Mouse (Mus musculus): ENCODE measurements around the gene Itpr3. TPM values are rescaled to one million over a fixed set of nuclear protein-coding genes. Genes with fewer than 3 reads are reported as not detected.

The Itpr3 gene
- total and polyA plus RNA-seq, 3 experiments = 4.6 to 6.7 (median 6.2) TPM

DNA sequence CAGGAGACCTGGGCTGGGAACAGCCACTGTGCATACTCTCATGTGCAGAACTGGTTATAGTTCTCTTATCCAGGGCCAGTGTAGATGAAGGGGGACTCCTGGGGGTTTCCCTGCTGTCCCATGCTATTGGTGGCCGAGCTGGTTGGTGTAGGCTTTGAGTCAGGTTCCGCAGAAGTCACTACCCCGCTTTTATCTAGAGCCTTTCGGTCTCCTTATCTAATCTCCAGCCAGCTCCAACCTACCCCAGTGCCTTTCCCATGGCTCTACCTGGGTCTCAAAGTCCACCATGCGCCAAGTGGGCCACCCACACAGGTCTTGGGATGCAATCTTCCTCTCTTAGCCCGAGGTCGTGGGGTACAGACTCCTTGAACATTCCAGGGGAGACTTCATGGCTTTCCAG lies 9.0 kb downstream of the Itpr3 start:
- intact Hi-C loops (cut with DNase I) = no loop called here
- Histone ChIP-seq H3K36me3 (ENCODE audit: control insufficient read depth, insufficient read depth, low read length) (no peaks in the 10 kb centered on the region), H3K79me2 (replicated peaks; ENCODE audit: control insufficient read depth, insufficient read depth, low read length) (no peaks in the 10 kb centered on the region), H3K27me3 (ENCODE audit: control insufficient read depth, insufficient read depth, low read length) (no peaks in the 10 kb centered on the region), H3K9ac (ENCODE audit: low read depth, low read length) (no peak overlapping the region), H3K4me3 (no peak overlapping the region), H3K4me1 (ENCODE audit: control insufficient read depth, insufficient read depth, low read length) (no peaks in the 10 kb centered on the region; the same call in 1 of the 2 replicates), H3K27ac (no peak overlapping the region)
- 67% methylated on average over 7 of the region's 7 CpGs for WGBS
- no peak for DNase-seq
- TF ChIP-seq POLR2A (IDR thresholded peaks at IDR 0.05; ENCODE audit: insufficient read depth, low read depth, low read length) (no peak), CTCF (IDR thresholded peaks at IDR 0.05) (no peak), EP300 (IDR thresholded peaks at IDR 0.05; ENCODE audit: insufficient read depth, low read depth, low read length) (no peak)

- H3K9ac ChIP-seq (ENCODE audit: low read depth, low read length) = no peak overlapping the region
- WGBS = 79% methylated on average over 5 of the region's 5 CpGs
- H3K27me3 ChIP-seq (ENCODE audit: control insufficient read depth, insufficient read depth, low read length) = no peaks in the 10 kb centered on the region
- no peak for DNase-seq
- intact Hi-C loops (cut with DNase I) = no loop called here
- H3K4me1 ChIP-seq (ENCODE audit: control insufficient read depth, insufficient read depth, low read length) = no peaks in the 10 kb centered on the region
- H3K79me2 ChIP-seq (replicated peaks; ENCODE audit: control insufficient read depth, insufficient read depth, low read length) = no peaks in the 10 kb centered on the region
- H3K27ac ChIP-seq = no peak overlapping the region
- no peak overlapping the region for H3K4me3 ChIP-seq
- no peak for TF ChIP-seq POLR2A (IDR thresholded peaks at IDR 0.05; ENCODE audit: insufficient read depth, low read depth, low read length)
- TF ChIP-seq EP300 (IDR thresholded peaks at IDR 0.05; ENCODE audit: insufficient read depth, low read depth, low read length) = no peak
- no peak for TF ChIP-seq CTCF (IDR thresholded peaks at IDR 0.05)
- H3K36me3 ChIP-seq (ENCODE audit: control insufficient read depth, insufficient read depth, low read length) = no peaks in the 10 kb centered on the region
These were observed 12.0 kb downstream of the Itpr3 start for GRCm38 (mm10) chr17:27069071-27069470.

DNA sequence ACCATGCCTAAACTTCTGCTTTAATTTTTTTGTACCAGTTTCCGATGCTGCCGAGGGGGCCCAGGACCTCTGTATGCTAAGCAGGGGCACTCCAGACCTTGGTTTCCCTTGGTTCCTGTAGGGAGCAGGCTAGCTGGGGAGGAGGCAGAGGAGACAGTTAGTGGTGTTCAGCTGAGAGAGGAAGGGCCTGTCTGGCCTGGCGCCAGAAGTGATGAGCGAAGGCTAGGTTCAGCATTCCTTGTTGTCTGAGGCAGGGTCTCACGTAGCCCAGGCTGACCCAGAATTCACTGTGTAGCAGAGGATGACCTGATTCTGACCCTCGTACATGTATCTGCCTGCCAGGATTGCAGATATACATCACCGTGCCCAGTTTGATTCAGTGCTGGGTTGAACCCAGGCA lies 13.8 kb downstream of the Itpr3 start:
- H3K36me3 ChIP-seq (ENCODE audit: control insufficient read depth, insufficient read depth, low read length) = no peaks in the 10 kb centered on the region
- no peaks in the 10 kb centered on the region for H3K27me3 ChIP-seq (ENCODE audit: control insufficient read depth, insufficient read depth, low read length)
- no peaks in the 10 kb centered on the region for H3K79me2 ChIP-seq (replicated peaks; ENCODE audit: control insufficient read depth, insufficient read depth, low read length)
- no peak overlapping the region for H3K9ac ChIP-seq (ENCODE audit: low read depth, low read length)
- 83% methylated on average over 7 of the region's 7 CpGs for WGBS
- H3K4me3 ChIP-seq = no peak overlapping the region
- no peak for TF ChIP-seq EP300 (IDR thresholded peaks at IDR 0.05; ENCODE audit: insufficient read depth, low read depth, low read length)
- no peak for TF ChIP-seq CTCF (IDR thresholded peaks at IDR 0.05)
- no peak for TF ChIP-seq POLR2A (IDR thresholded peaks at IDR 0.05; ENCODE audit: insufficient read depth, low read depth, low read length)
- no peak overlapping the region for H3K27ac ChIP-seq
- no peak for DNase-seq
- intact Hi-C loops (cut with DNase I) = no loop called here
- H3K4me1 ChIP-seq (ENCODE audit: control insufficient read depth, insufficient read depth, low read length) = no peaks in the 10 kb centered on the region; the same call in 1 of the 2 replicates

DNA sequence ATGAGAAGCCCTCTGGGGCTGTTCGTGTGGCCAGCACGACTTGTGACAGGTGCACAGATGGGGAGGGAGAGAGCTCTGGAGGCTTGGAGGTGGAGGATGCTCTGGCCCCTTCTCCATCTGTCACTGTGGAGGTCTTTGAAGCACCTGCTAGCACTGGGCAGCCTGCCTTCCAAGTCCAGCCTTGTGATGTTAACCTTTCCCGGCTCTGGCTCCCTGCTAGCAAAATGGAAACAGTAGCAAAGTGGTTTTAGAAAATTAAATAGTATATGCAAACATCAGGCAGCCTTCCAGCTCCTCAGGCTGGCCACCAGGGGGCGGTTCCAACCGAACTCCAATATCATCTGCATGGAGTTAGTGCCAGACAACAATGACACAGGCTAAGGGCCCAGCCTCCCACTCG lies 14.5 kb downstream of the Itpr3 start:
- intact Hi-C loops (cut with DNase I) = no loop called here

GRCm38 (mm10) chr17:27072363-27072762 lies 15.3 kb downstream of the Itpr3 start:
- intact Hi-C loops (cut with DNase I) = no loop called here
- Histone ChIP-seq H3K9ac (ENCODE audit: low read depth, low read length) (no peak overlapping the region), H3K36me3 (ENCODE audit: control insufficient read depth, insufficient read depth, low read length) (no peaks in the 10 kb centered on the region), H3K4me3 (no peak overlapping the region), H3K27me3 (ENCODE audit: control insufficient read depth, insufficient read depth, low read length) (no peaks in the 10 kb centered on the region), H3K27ac (no peak overlapping the region), H3K79me2 (replicated peaks; ENCODE audit: control insufficient read depth, insufficient read depth, low read length) (no peaks in the 10 kb centered on the region), H3K4me1 (ENCODE audit: control insufficient read depth, insufficient read depth, low read length) (no peaks in the 10 kb centered on the region; the same call in 1 of the 2 replicates)
- DNase-seq = no peak
- TF ChIP-seq CTCF (IDR thresholded peaks at IDR 0.05) (no peak), EP300 (IDR thresholded peaks at IDR 0.05; ENCODE audit: insufficient read depth, low read depth, low read length) (no peak), POLR2A (IDR thresholded peaks at IDR 0.05; ENCODE audit: insufficient read depth, low read depth, low read length) (no peak)
- WGBS = 96% methylated on average over 8 of the region's 8 CpGs

More for the DNA sequence above, 14.5 kb downstream of the Itpr3 start:
- Histone ChIP-seq H3K27ac (no peak overlapping the region), H3K27me3 (ENCODE audit: control insufficient read depth, insufficient read depth, low read length) (no peaks in the 10 kb centered on the region), H3K79me2 (replicated peaks; ENCODE audit: control insufficient read depth, insufficient read depth, low read length) (no peaks in the 10 kb centered on the region), H3K4me3 (no peak overlapping the region), H3K4me1 (ENCODE audit: control insufficient read depth, insufficient read depth, low read length) (no peaks in the 10 kb centered on the region; the same call in 1 of the 2 replicates), H3K9ac (ENCODE audit: low read depth, low read length) (no peak overlapping the region), H3K36me3 (ENCODE audit: control insufficient read depth, insufficient read depth, low read length) (no peaks in the 10 kb centered on the region)
- 54% methylated on average over 6 of the region's 6 CpGs for WGBS
- no peak for TF ChIP-seq EP300 (IDR thresholded peaks at IDR 0.05; ENCODE audit: insufficient read depth, low read depth, low read length)
- TF ChIP-seq CTCF (IDR thresholded peaks at IDR 0.05) = peak; percentile 73
- TF ChIP-seq POLR2A (IDR thresholded peaks at IDR 0.05; ENCODE audit: insufficient read depth, low read depth, low read length) = no peak
- DNase-seq = no peak

- WGBS = 66% methylated on average over 5 of the region's 5 CpGs
- Histone ChIP-seq H3K4me3 (no peak overlapping the region), H3K4me1 (ENCODE audit: control insufficient read depth, insufficient read depth, low read length) (no peaks in the 10 kb centered on the region; the same call in 1 of the 2 replicates), H3K36me3 (ENCODE audit: control insufficient read depth, insufficient read depth, low read length) (no peaks in the 10 kb centered on the region), H3K27me3 (ENCODE audit: control insufficient read depth, insufficient read depth, low read length) (no peaks in the 10 kb centered on the region), H3K79me2 (replicated peaks; ENCODE audit: control insufficient read depth, insufficient read depth, low read length) (no peaks in the 10 kb centered on the region), H3K27ac (no peak overlapping the region), H3K9ac (ENCODE audit: low read depth, low read length) (no peak overlapping the region)
- TF ChIP-seq EP300 (IDR thresholded peaks at IDR 0.05; ENCODE audit: insufficient read depth, low read depth, low read length) (no peak), CTCF (IDR thresholded peaks at IDR 0.05) (no peak), POLR2A (IDR thresholded peaks at IDR 0.05; ENCODE audit: insufficient read depth, low read depth, low read length) (no peak)
- intact Hi-C loops (cut with DNase I) = no loop called here
- no peak for DNase-seq
These were observed 16.0 kb downstream of the Itpr3 start for GRCm38 (mm10) chr17:27073126-27073525.

Measured in heart, adult 2 months (tissue).